Mouse (Mus musculus) lung, adult 2 months (tissue): ENCODE measurements around the gene Nod2.

Source experiments
- CTCF ChIP-seq: fragments of 200-500 bp; IDR thresholded peaks from 2 replicates; pipeline ENCODE4 v1.5.1; 2011; ENCODE audit warnings: mild to moderate bottlenecking, low read length, control low read depth; ENCODE audit not compliant: insufficient read depth
- POLR2A ChIP-seq: fragments of 200-500 bp; IDR thresholded peaks from 2 replicates; pipeline ENCODE4 v1.6.1; 2011; ENCODE audit warnings: low read depth, mild to moderate bottlenecking, control low read depth, low read length, borderline replicate concordance; ENCODE audit errors: extremely low read depth

DNA sequence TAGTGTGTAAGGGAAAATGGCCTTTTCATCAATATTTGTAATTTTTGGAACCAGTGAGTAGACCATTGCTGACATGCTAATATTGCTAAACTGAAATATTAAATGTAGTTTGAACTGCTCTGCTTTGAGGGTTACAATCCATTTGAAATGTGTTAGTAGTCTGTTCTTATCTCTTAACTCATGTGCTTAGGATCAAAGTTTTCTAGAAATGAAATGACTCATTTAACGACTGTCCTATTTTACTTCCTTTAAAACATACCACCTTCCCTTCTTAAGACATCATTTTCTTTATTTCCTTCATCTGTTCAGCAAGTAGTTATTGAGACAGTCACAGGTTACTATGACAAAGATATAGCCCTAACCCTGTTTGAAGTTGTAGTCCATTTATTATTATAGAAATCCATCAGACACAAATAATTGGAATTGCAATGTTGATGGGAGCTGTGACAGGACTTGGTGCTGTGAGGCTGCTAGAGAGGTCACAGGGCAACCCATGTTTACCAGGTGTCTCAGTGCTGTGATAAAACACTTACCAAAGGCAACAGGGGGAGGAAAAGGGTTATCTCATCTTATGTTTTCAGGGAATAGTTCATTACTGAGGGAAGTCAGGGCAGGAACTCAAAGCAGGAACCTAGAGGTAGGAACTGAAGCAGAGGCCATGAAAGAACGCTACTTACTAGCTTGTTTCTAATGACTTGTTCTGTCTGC lies 76.3 kb downstream of the Nod2 start:
- TF ChIP-seq CTCF, result no peak
- TF ChIP-seq POLR2A, result no peak
